Mouse (Mus musculus) liver, embryonic 14.5 days (tissue): ENCODE measurements around the gene Myo10. TPM values are rescaled to one million over a fixed set of nuclear protein-coding genes. Genes with fewer than 3 reads are reported as not detected.

ENCODE experiments used
- ATAC-seq: fragments of 200-750 bp; cut with Nextera tagmentation; 2 replicates; pipeline ENCODE4 v1.8.0; 2017; ENCODE audit warnings: moderate number of reproducible peaks, mild to moderate bottlenecking, moderate library complexity; ENCODE audit not compliant: insufficient read depth
- DNase-seq, 3 experiments: peaks; one replicate each; pipeline ENCODE4 v3.0.0-alpha.2; 2012 to 2013; ENCODE audit warnings: low read depth in 3 of 3, low spot score in 3 of 3
- H3K27ac ChIP-seq: fragments of 300-500 bp; sonication (generic); 2 replicates; pipeline ENCODE4 v1.5.1; 2014; ENCODE audit warnings: moderate library complexity, mild to moderate bottlenecking, control low read depth, inconsistent platforms
- H3K27me3 ChIP-seq: fragments of 300-500 bp; sonication (generic); 2 replicates; pipeline ENCODE4 v1.6.1; 2014; ENCODE audit warnings: mild to moderate bottlenecking, low read length, moderate library complexity; ENCODE audit not compliant: control insufficient read depth, insufficient read depth
- H3K36me3 ChIP-seq: fragments of 300-500 bp; sonication (generic); replicated peaks from 2 replicates; pipeline ENCODE4 v1.6.1; 2014; ENCODE audit warnings: low read depth; ENCODE audit not compliant: control insufficient read depth, insufficient read depth
- H3K4me1 ChIP-seq, 2 experiments: fragments of 200-500 bp in 1 of 2; fragments of 300-500 bp in 1 of 2; sonication (generic) in 1 of 2; replicated peaks; 2 replicates each; pipeline ENCODE4 v1.6.1; 2012 to 2014; ENCODE audit warnings: antibody characterized with exemption in 1 of 2, inconsistent platforms in 1 of 2, low read length in 1 of 2; ENCODE audit not compliant: control insufficient read depth in 2 of 2, insufficient read depth in 2 of 2
- H3K4me2 ChIP-seq: fragments of 300-500 bp; sonication (generic); 2 replicates; pipeline ENCODE4 v1.6.1; 2014; ENCODE audit warnings: low read depth, mild to moderate bottlenecking, control low read depth, moderate library complexity
- H3K4me3 ChIP-seq, 2 experiments: fragments of 200-500 bp in 1 of 2; fragments of 300-500 bp in 1 of 2; sonication (generic) in 1 of 2; 2 replicates each; pipeline ENCODE4 v1.5.1; 2012 to 2014; ENCODE audit warnings: low read depth in 2 of 2, low read length in 2 of 2, mild to moderate bottlenecking in 2 of 2, control low read depth in 1 of 2, inconsistent platforms in 1 of 2, moderate library complexity in 1 of 2; ENCODE audit not compliant: insufficient read depth in 1 of 2
- H3K9ac ChIP-seq: fragments of 300-500 bp; sonication (generic); replicated peaks from 2 replicates; pipeline ENCODE4 v1.6.1; 2014; ENCODE audit warnings: mild to moderate bottlenecking, control low read depth, moderate library complexity
- H3K9me3 ChIP-seq: fragments of 300-500 bp; sonication (generic); 2 replicates; pipeline ENCODE4 v1.6.1; 2016; ENCODE audit warnings: low read length, mixed read lengths; ENCODE audit not compliant: control insufficient read depth
- CTCF ChIP-seq: IDR thresholded peaks from 2 replicates; pipeline ENCODE4 v1.5.1; 2016; ENCODE audit warnings: antibody characterized with exemption, low read depth, control low read depth
- EP300 ChIP-seq: IDR thresholded peaks from 2 replicates; pipeline ENCODE4 v1.6.1; 2016; ENCODE audit warnings: antibody characterized with exemption, low read depth
- WGBS: fragments of 180-500 bp; shearing (Covaris S2); extraction: QIAGEN DNeasy Blood & Tissue Kit; methylation state at CpG from one replicate; pipeline ENCODE4 v1.1.7; 2014; ENCODE audit not compliant: insufficient replicate concordance; 5-methylcytosine and 5-hydroxymethylcytosine counted together
- polyA plus RNA-seq, 2 experiments: library from polyadenylated mRNA; depleted of rRNA in 1 of 2; stranded (reverse) in 1 of 2; unstranded in 1 of 2; fragments of >200 nt; fragmentation: Nextera tagmentation in 1 of 2; extraction: Ambion mirVana in 1 of 2; gene quantifications; 2 replicates each; pipeline versions ENCODE4 v1.2.1 to v1.2.3; 2012 to 2014

Gene Myo10
- polyA plus RNA-seq, 2 experiments = 2.6 to 2.9 TPM

DNA sequence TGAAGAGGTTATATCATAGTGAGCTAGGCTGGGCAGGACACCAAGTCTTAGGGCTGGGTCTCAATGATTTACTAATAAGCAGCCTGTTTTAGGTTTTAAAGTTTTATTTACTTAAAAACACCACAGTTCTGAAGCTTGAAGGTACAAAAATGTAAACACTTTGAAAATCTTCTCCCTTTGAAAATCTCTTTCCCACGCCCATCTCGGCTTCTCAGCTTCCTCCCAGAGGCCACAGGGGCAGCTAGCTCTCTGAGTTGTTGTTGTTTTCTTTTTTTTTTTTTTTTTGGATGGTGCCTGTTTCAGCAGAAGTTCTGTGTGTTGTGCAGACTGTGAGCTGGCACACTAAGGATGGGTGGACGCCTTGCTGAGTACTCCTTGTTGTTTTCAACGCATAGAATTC, 222.4 kb downstream of the Myo10 start:
- 23% methylated on average over 4 of the region's 4 CpGs for WGBS
- Histone ChIP-seq H3K4me1 (no peaks in the 10 kb centered on the region), H3K27me3 (peaks cover 13% of the 10 kb centered on the region), H3K27ac (no peak overlapping the region), H3K9ac (no peak overlapping the region), H3K36me3 (no peaks in the 10 kb centered on the region), H3K9me3 (no peaks in the 10 kb centered on the region), H3K4me2 (no peak overlapping the region), H3K4me3 (no peak overlapping the region)
- ATAC-seq = no peak
- DNase-seq = no peak
- TF ChIP-seq CTCF (no peak), EP300 (no peak)

DNA sequence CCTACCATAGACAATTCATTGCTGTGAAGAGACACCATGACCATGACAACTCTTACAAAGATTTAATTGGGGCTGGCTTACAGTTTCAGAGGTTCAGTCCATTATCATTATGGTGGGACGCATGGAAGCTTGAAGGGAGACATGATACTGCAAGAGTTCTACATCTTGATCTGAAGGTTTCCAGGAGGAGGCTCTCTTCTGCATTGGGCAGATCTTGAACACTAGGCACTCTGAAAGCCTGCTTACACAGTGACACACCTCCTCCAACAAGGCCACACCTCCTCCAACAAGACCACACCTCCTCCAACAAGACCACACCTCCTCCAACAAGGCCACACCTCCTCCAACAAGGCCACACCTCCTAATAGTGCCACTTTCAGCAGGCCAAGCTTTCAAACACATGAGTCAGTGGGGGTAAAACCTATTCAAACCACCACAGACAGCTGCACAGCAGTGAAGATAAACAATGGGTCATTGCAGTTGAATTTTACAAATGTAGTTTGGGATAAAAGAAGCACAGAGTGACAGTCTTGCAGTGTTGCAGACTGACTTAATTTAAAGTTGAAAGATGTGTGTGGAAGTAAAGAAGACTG, 225.3 kb downstream of the Myo10 start:
- no peak for DNase-seq
- no peak overlapping the region for H3K27ac ChIP-seq
- no peak overlapping the region for H3K9ac ChIP-seq
- no peaks in the 10 kb centered on the region for H3K9me3 ChIP-seq
- no peak for ATAC-seq
- TF ChIP-seq CTCF (no peak), EP300 (no peak)
- H3K4me1 ChIP-seq = no peaks in the 10 kb centered on the region
- H3K27me3 ChIP-seq = peaks cover 7% of the 10 kb centered on the region
- no peak overlapping the region for H3K4me2 ChIP-seq
- no peaks in the 10 kb centered on the region for H3K36me3 ChIP-seq
- no peak overlapping the region for H3K4me3 ChIP-seq
- WGBS = 75% methylated on average over 1 of the region's 1 CpGs

DNA sequence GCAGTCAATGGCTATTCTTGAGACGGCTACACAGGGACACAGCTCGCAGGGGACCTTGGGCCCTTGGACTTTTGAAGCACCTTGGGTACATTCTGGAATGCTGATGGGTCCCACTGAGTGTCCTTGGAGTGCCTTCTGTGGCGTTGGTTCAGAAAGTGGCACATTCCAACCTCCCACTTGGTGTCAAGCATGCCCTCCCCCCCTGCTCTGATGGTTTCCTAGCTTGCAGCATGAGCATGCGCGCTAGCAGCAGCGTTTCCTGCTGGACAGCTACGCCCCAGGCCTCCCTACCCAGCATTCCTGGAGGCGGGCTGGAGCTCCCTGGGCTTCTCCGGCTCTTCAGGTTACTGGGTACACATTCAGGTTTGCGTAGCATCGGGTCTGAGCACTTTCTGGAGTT, 228.2 kb downstream of the Myo10 start:
- Histone ChIP-seq H3K4me3 (no peak overlapping the region), H3K9me3 (no peaks in the 10 kb centered on the region), H3K9ac (no peak overlapping the region), H3K27ac (no peak overlapping the region), H3K4me2 (no peak overlapping the region), H3K36me3 (no peaks in the 10 kb centered on the region), H3K27me3 (no peaks in the 10 kb centered on the region), H3K4me1 (no peaks in the 10 kb centered on the region)
- no peak for TF ChIP-seq EP300
- no peak for TF ChIP-seq CTCF
- 66% methylated on average over 11 of the region's 11 CpGs for WGBS
- no peak for ATAC-seq
- no peak for DNase-seq

DNA sequence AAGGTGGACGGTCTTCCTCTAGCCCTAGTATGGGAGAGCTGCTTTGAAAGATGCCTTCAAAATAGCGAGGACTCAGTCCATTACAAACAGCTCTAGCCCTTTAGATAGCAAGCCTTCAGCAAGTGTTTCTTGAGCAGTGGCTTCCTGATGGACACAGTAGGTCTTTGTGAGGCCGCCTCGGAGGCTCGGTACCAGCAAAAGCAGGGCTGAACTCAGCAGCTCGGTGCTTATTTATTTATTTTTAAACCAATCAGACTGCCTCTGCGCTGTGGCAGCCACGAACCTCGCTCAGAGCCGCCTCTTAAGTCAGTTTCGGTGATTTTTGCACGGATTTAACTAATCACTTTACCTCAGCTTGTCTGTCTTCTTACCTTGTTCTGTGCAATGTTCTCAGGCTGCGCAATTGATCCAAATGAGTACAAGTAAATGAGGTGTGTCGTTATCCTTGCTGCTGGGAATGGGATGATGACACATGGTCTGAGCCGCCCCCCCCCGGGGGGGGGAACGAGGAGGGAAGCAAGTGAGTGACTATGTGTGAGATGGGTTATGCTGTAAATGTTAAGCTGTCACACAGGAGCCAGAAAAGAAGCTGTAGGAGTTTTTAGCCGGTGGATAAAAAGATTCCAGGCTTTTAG, 232.1 kb downstream of the Myo10 start:
- 58% methylated on average over 18 of the region's 18 CpGs for WGBS
- Histone ChIP-seq H3K36me3 (no peaks in the 10 kb centered on the region), H3K9ac (no peak overlapping the region), H3K4me1 (no peaks in the 10 kb centered on the region; a peak in 1 of 4 replicates), H3K27me3 (no peaks in the 10 kb centered on the region), H3K27ac (no peak overlapping the region), H3K4me3 (no peak overlapping the region), H3K4me2 (no peak overlapping the region), H3K9me3 (no peaks in the 10 kb centered on the region)
- TF ChIP-seq EP300 = no peak
- TF ChIP-seq CTCF = no peak
- no peak for ATAC-seq
- DNase-seq = no peak

DNA sequence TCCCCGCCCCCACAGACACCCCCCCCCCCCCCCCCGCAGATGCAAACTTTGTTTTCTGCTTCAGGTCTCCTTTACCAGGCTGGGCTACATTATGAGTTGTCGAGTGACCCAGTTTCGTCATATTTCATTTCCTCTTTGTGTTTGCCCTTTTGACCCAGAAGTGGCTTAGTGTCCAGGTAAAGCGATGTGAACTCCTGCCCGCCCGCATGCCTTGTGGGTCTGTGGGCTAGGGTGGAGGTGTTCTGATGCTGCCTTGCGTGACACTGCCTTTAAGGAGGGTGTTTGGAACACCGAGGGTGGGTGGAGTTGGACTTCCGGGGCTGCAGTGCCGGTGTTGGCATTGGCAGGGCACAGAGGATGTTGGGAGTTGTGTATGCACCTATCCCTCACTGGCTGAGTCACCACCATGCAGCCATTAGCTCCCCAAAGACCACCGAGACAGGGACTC, 236.3 kb downstream of the Myo10 start:
- Histone ChIP-seq H3K4me2 (no peak overlapping the region), H3K4me1 (no peaks in the 10 kb centered on the region; a peak in 1 of 4 replicates), H3K36me3 (no peaks in the 10 kb centered on the region), H3K9me3 (no peaks in the 10 kb centered on the region), H3K9ac (no peak overlapping the region), H3K4me3 (no peak overlapping the region), H3K27me3 (no peaks in the 10 kb centered on the region), H3K27ac (no peak overlapping the region)
- ATAC-seq (no peak), DNase-seq (no peak)
- no peak for TF ChIP-seq CTCF
- no peak for TF ChIP-seq EP300
- WGBS = 39% methylated on average over 11 of the region's 12 CpGs
